Mouse (Mus musculus) E14TG2a.4 (cell line): ENCODE measurements around the gene G530012D18Rik.
"Not testable (repeated sequence)": the region's sequence is repeated elsewhere in the genome, so short reads cannot be mapped to it uniquely, and the experiment has no call there.

Experiments
- CTCF ChIP-seq: conservative IDR thresholded peaks from 2 replicates; pipeline ENCODE4 v1.5.1; 2014; ENCODE audit warnings: low read length
- NANOG ChIP-seq: IDR thresholded peaks from 2 replicates; pipeline ENCODE4 v1.6.1; 2014; ENCODE audit warnings: borderline replicate concordance, low read length, mixed read lengths

- not testable (repeated sequence) for TF ChIP-seq NANOG, CTCF
Observed at GRCm38 (mm10) chr1:85600078-85600477, 24.6 kb downstream of the G530012D18Rik start, which contains the start of gene Sp140.
